Mouse (Mus musculus) CH12.LX (cell line): ENCODE results near the gene Rps3. TPM values are rescaled to one million over a fixed set of nuclear protein-coding genes. Genes with fewer than 3 reads are reported as not detected.

Source experiments
- DNase-seq: peaks from one replicate; pipeline ENCODE4 v3.0.0-alpha.2; 2013; ENCODE audit errors: extremely low read depth
- H3K27ac ChIP-seq: 2 replicates; pipeline ENCODE4 v1.5.1; 2012; ENCODE audit warnings: low read depth, mild to moderate bottlenecking, control low read depth, moderate library complexity; ENCODE audit not compliant: insufficient read depth
- H3K27me3 ChIP-seq: replicated peaks from 2 replicates; pipeline ENCODE3; 2012; ENCODE audit warnings: inconsistent platforms
- H3K36me3 ChIP-seq, 2 experiments: replicated peaks in 1 of 2; 2 replicates each; pipeline versions ENCODE3 to v1.6.1; 2012; ENCODE audit warnings: inconsistent platforms in 1 of 2, low read length in 1 of 2, mild to moderate bottlenecking in 1 of 2, mixed read lengths in 1 of 2, moderate library complexity in 1 of 2; ENCODE audit not compliant: control insufficient read depth in 1 of 2, insufficient read depth in 1 of 2
- H3K4me1 ChIP-seq, 2 experiments: 2 replicates each; pipeline ENCODE4 v1.6.1; 2012; ENCODE audit warnings: inconsistent platforms in 1 of 2, moderate library complexity in 1 of 2; ENCODE audit not compliant: insufficient read depth in 2 of 2, control insufficient read depth in 1 of 2
- H3K4me2 ChIP-seq: 2 replicates; pipeline ENCODE4 v1.6.1; 2012; ENCODE audit warnings: low read depth, mild to moderate bottlenecking, control low read depth; ENCODE audit not compliant: poor library complexity, insufficient read depth, severe bottlenecking
- H3K4me3 ChIP-seq, 3 experiments: fragments of 150-350 bp in 1 of 3; sonication (generic) in 1 of 3; replicated peaks in 1 of 3; 2 replicates each; pipeline versions ENCODE3 to v1.5.1; 2011 to 2012; ENCODE audit warnings: low read depth in 2 of 3, low read length in 2 of 3, mild to moderate bottlenecking in 2 of 3, moderate library complexity in 2 of 3, control low read depth in 1 of 3, improper control_type of control experiment in 1 of 3, inconsistent platforms in 1 of 3, mixed read lengths in 1 of 3; ENCODE audit not compliant: poor library complexity in 1 of 3
- H3K79me2 ChIP-seq: replicated peaks from 2 replicates; pipeline ENCODE4 v1.6.1; 2012; ENCODE audit warnings: mild to moderate bottlenecking, moderate library complexity; ENCODE audit not compliant: control insufficient read depth, poor library complexity, insufficient read depth, severe bottlenecking; ENCODE audit errors: extremely low read depth
- H3K9ac ChIP-seq: 2 replicates; pipeline ENCODE4 v1.6.1; 2012; ENCODE audit warnings: low read depth, mild to moderate bottlenecking, control low read depth, moderate library complexity; ENCODE audit not compliant: insufficient read depth
- H3K9me3 ChIP-seq: replicated peaks from 2 replicates; pipeline ENCODE3; 2012; ENCODE audit warnings: low read length, inconsistent platforms, mixed read lengths
- CHD1 ChIP-seq: IDR thresholded peaks from 2 replicates; pipeline ENCODE4 v1.6.1; 2012; ENCODE audit warnings: low read depth, low read length, improper control_type of control experiment, inconsistent platforms
- CHD2 ChIP-seq: IDR thresholded peaks from 2 replicates; pipeline ENCODE4 v1.6.1; 2011; ENCODE audit warnings: low read length, improper control_type of control experiment
- CTCF ChIP-seq, 2 experiments: IDR thresholded peaks in 1 of 2; conservative IDR thresholded peaks in 1 of 2; 2 replicates each; pipeline ENCODE4 v1.5.1; 2011 to 2012; ENCODE audit warnings: low read depth in 2 of 2, low read length in 2 of 2, improper control_type of control experiment in 1 of 2, inconsistent platforms in 1 of 2, mild to moderate bottlenecking in 1 of 2, moderate library complexity in 1 of 2
- E2F4 ChIP-seq: IDR thresholded peaks from 2 replicates; pipeline ENCODE4 v1.6.1; 2011; ENCODE audit warnings: low read depth, low read length, improper control_type of control experiment; ENCODE audit not compliant: insufficient replicate concordance
- ELF1 ChIP-seq: IDR thresholded peaks from 2 replicates; pipeline ENCODE4 v1.6.1; 2014; ENCODE audit warnings: low read depth, mild to moderate bottlenecking, inconsistent platforms, low read length, improper control_type of control experiment
- IRF4 ChIP-seq: IDR thresholded peaks from 2 replicates; pipeline ENCODE4 v1.6.1; 2014; ENCODE audit warnings: low read depth, mild to moderate bottlenecking, inconsistent platforms, low read length, improper control_type of control experiment
- JUND ChIP-seq: conservative IDR thresholded peaks from 2 replicates; pipeline ENCODE4 v1.6.1; 2011; ENCODE audit warnings: low read depth, low read length, improper control_type of control experiment
- PAX5 ChIP-seq: IDR thresholded peaks from 2 replicates; pipeline ENCODE4 v1.6.1; 2012; ENCODE audit warnings: low read length, inconsistent platforms, mixed read lengths
- POLR2AphosphoS2 ChIP-seq: IDR thresholded peaks from 2 replicates; pipeline ENCODE4 v1.6.1; 2011; ENCODE audit warnings: low read depth, low read length, improper control_type of control experiment
- RAD21 ChIP-seq: IDR thresholded peaks from 2 replicates; pipeline ENCODE4 v1.6.1; 2011; ENCODE audit warnings: low read depth, mild to moderate bottlenecking, low read length, improper control_type of control experiment, moderate library complexity
- SIN3A ChIP-seq: IDR thresholded peaks from 2 replicates; pipeline ENCODE4 v1.6.1; 2012; ENCODE audit warnings: low read length, improper control_type of control experiment, inconsistent platforms
- SMC3 ChIP-seq: IDR thresholded peaks from 2 replicates; pipeline ENCODE4 v1.6.1; 2011; ENCODE audit warnings: low read depth, low read length, improper control_type of control experiment
- TCF12 ChIP-seq: IDR thresholded peaks from 2 replicates; pipeline ENCODE4 v1.6.1; 2014; ENCODE audit warnings: low read depth, mild to moderate bottlenecking, inconsistent platforms, low read length, improper control_type of control experiment
- ZC3H11A ChIP-seq: IDR thresholded peaks from 2 replicates; pipeline ENCODE4 v1.6.1; 2012; ENCODE audit warnings: low read depth, mild to moderate bottlenecking, inconsistent platforms, low read length, improper control_type of control experiment
- ZMIZ1 ChIP-seq: IDR thresholded peaks from 2 replicates; pipeline ENCODE4 v1.6.1; 2012; ENCODE audit warnings: low read depth, mild to moderate bottlenecking, inconsistent platforms, low read length, improper control_type of control experiment
- dilution Hi-C: fragments of 300-500 bp; cut with MboI; formaldehyde crosslinking; loops from 2 replicates; pipeline ENCODE4 v1.14.3; 2020; ENCODE audit warnings: low sequenced_read_pairs; ENCODE audit not compliant: extremely low pct_unique_long_range_greater_than_20kb, extremely low pct_ligation_motif_present
- in situ Hi-C: fragments of 300-500 bp; cut with MboI; formaldehyde crosslinking; loops from 3 replicates; pipeline ENCODE4 v1.14.3; 2019; ENCODE audit warnings: low sequenced_read_pairs, low pct_ligation_motif_present, low pct_unique_long_range_greater_than_20kb, mixed read lengths
- polyA plus RNA-seq: library from polyadenylated mRNA; unstranded; fragments of >175 nt; gene quantifications from 2 replicates; pipeline ENCODE4 v1.2.1, GENCODE M21; 2012; ENCODE audit warnings: low read depth; ENCODE audit not compliant: insufficient read length
- total RNA-seq, 2 experiments: library from RNA; depleted of rRNA; stranded (reverse); fragments of 300-350 nt in 1 of 2; fragments of >200 nt in 1 of 2; gene quantifications; 2 replicates each; pipeline ENCODE4 v1.2.3; 2012 to 2014

The Rps3 gene
- total and polyA plus RNA-seq, 3 experiments, result 1,738 to 3,699 (median 2,320) TPM

DNA sequence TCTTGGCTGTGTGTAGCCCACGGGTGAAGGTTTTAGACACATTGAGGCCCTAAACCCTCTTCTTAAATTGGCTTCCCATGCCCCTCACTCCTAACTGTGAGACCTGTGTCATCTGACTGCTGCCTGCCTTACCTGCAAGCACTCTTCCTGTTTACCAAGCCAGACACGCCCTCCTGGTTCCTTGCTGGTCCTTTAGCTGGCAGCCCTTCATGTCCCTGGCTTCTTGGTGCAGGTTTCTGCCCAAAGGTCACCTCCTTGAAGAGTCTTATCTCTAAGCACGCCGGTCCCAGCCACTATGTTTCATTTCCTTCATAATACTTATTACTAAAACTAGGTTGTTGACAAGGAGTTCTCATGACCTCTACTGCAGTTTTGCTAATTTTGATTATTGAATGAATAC is 49.0 kb upstream of the Rps3 start:
- H3K4me3 ChIP-seq, result no peak overlapping the region
- H3K4me1 ChIP-seq, result peaks cover 16 to 57% of the 10 kb centered on the region in 2 experiments
- H3K9ac ChIP-seq, result no peak overlapping the region
- no peak for DNase-seq
- H3K9me3 ChIP-seq, result no peaks in the 10 kb centered on the region
- dilution Hi-C loops (no loop called here), in situ Hi-C loops (no loop called here)
- no peaks in the 10 kb centered on the region for H3K36me3 ChIP-seq
- no peak for TF ChIP-seq ELF1
- TF ChIP-seq JUND, result no peak
- TF ChIP-seq PAX5, result no peak
- TF ChIP-seq CTCF (conservative IDR thresholded peaks at IDR 0.05 in 1 of 2, IDR thresholded peaks at IDR 0.05 in 1 of 2; ENCODE audit: low read depth in 2 of 2, low read length in 2 of 2), result no peak
- TF ChIP-seq TCF12, result no peak
- no peak for TF ChIP-seq RAD21
- TF ChIP-seq ZMIZ1, result no peak
- no peak for TF ChIP-seq E2F4
- no peak for TF ChIP-seq CHD2
- no peak for TF ChIP-seq IRF4
- no peak for TF ChIP-seq ZC3H11A
- no peak for TF ChIP-seq CHD1
- no peaks in the 10 kb centered on the region for H3K27me3 ChIP-seq
- H3K4me2 ChIP-seq, result no peak overlapping the region
- H3K27ac ChIP-seq, result no peak overlapping the region
- no peaks in the 10 kb centered on the region for H3K79me2 ChIP-seq

DNA sequence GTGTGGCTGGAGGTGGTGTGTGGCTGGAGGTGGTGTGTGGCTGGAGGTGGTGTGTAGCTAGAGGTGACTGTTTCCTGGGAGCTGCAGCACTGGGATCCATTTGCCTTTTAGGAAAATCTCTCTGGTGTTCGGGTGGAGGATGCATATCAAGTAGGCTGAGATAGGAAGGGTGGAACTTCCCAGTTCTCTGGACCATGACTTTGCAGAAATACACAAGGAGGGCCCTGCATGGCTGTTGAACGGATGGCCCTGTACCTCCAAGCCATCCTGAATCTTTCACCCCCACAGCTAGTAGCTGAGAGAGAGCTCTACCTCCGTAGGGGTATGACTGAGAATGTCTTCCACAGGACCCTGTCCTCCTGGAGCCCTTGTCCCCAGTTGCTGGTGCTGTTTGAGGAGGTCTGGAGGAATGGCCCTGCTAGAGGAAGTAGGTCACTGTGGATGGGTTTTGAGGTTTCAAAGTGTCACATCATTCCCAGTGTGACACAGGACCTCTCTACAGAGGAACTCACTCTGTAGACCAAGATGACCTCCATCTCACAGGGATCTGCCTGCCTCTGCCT is 48.0 kb upstream of the Rps3 start:
- no peak for DNase-seq

DNA sequence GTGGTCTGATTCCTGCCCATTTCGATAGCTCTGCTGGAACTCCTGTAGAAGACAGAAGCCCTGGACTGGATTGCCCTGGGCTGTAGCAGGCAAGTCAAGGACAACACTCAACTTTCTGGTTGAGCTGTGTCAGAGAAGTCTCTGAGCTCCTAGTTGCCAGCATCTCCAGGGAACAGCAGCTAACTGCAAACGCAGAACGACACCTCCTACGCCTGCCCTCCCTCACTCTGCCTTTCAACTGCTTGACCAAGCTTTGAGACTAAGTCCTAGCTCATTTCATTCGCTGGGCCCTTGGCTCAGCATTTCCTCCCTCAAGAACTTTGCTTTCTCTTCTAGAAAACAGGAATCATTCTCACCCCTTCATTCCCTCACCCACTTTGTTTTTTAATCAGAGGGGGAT is 45.9 kb upstream of the Rps3 start:
- Histone ChIP-seq H3K79me2 (no peaks in the 10 kb centered on the region), H3K9ac (no peak overlapping the region), H3K27me3 (no peaks in the 10 kb centered on the region), H3K27ac (no peak overlapping the region), H3K36me3 (no peaks in the 10 kb centered on the region), H3K4me2 (no peak overlapping the region), H3K9me3 (no peaks in the 10 kb centered on the region), H3K4me3 (no peak overlapping the region), H3K4me1 (peaks cover 5 to 43% of the 10 kb centered on the region in 2 experiments; a peak in 3 of 4 replicates)
- TF ChIP-seq SMC3, result no peak
- TF ChIP-seq ELF1, result no peak
- no peak for TF ChIP-seq SIN3A
- TF ChIP-seq CHD1, result no peak
- TF ChIP-seq CTCF (conservative IDR thresholded peaks at IDR 0.05 in 1 of 2, IDR thresholded peaks at IDR 0.05 in 1 of 2; ENCODE audit: low read depth in 2 of 2, low read length in 2 of 2), result no peak
- in situ Hi-C loops, result no loop called here
- dilution Hi-C loops, result no loop called here
- no peak for DNase-seq

More for the DNA sequence above, 48.0 kb upstream of the Rps3 start:
- dilution Hi-C loops (no loop called here), in situ Hi-C loops (no loop called here)
- no peak overlapping the region for H3K4me3 ChIP-seq
- no peaks in the 10 kb centered on the region for H3K9me3 ChIP-seq
- H3K4me2 ChIP-seq, result no peak overlapping the region
- H3K36me3 ChIP-seq, result no peaks in the 10 kb centered on the region
- no peak for TF ChIP-seq POLR2AphosphoS2
- no peak for TF ChIP-seq TCF12
- H3K4me1 ChIP-seq, result peaks cover 15 to 55% of the 10 kb centered on the region in 2 experiments
- no peak overlapping the region for H3K9ac ChIP-seq
- H3K27me3 ChIP-seq, result no peaks in the 10 kb centered on the region
- H3K27ac ChIP-seq, result no peak overlapping the region
- H3K79me2 ChIP-seq, result no peaks in the 10 kb centered on the region
